Mouse (Mus musculus) adrenal gland (tissue): ENCODE data around the gene Slc13a1.
"Not testable (repeated sequence)": the region's sequence is repeated elsewhere in the genome, so short reads cannot be mapped to it uniquely, and the experiment has no call there.

ENCODE experiments used
- intact Hi-C: fragments of 180-260 bp; cut with DNase I; formaldehyde crosslinking; loops from one replicate; pipeline ENCODE4 v1.15.1; 2025
- long read RNA-seq, 2 experiments: library from polyadenylated mRNA; unstranded; transcript quantifications; one replicate each; pipeline ENCODE4 v2.0.0; 2020; ENCODE audit warnings: borderline replicate concordance in 1 of 2; ENCODE audit not compliant: insufficient replicate concordance in 1 of 2

Gene Slc13a1
- long read RNA-seq, experiment 1 = 0 reads
- long read RNA-seq, experiment 2 = 0 reads

GRCm38 (mm10) chr6:24167734-24168327 is at the start of gene Slc13a1:
TSS of gene Slc13a1 (minus strand) at chr6:24168092.
- intact Hi-C loops = no loop called here

DNA sequence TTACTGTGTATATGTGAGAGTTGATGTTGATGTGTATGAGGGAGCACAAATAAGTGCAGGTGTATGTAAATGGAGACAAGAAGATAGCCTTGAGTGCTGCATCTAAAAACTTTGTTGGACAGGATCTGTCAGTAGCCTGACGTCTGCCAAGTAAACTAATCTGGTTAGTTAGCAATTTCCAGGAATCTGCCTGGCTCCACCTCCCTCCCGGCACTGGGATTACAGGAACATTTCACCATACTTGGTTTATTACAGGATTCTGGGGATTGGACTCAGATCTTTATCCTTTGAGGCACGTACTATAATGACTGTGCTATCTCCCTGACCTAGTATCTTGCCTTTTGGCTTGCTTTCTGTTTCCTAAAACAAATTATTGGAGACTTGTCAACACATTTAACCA is 40.0 kb upstream of the Slc13a1 start:
- intact Hi-C loops = no loop called here

GRCm38 (mm10) chr6:24202226-24202625 is 34.3 kb upstream of the Slc13a1 start:
- intact Hi-C loops = no loop called here

GRCm38 (mm10) chr6:24200644-24201484 is 33.0 kb upstream of the Slc13a1 start:
- intact Hi-C loops = no loop called here

GRCm38 (mm10) chr6:24197501-24198195 is 29.8 kb upstream of the Slc13a1 start:
- intact Hi-C loops = not testable (repeated sequence)

DNA sequence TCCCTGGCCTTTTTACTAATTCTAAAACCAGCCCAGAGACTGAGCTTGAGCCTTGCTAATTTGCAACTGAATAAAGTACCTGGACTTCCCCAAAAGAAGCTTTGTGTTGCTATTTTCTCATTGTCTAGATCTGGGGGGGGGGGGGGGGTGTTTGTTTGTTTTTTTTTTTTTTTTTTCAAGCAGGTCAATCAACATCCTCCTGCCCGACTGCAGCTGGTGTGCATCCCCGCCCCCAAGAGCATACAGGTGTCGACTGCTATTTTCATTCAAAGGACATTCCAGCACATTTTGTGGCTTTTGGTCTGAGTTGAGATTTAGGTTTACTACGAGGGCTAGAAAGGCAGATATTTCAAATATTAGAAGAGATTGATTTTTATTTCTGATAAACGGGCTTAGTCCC is 28.5 kb upstream of the Slc13a1 start:
- intact Hi-C loops = not testable (repeated sequence)

- intact Hi-C loops = no loop called here
These were observed 15.5 kb upstream of the Slc13a1 start for GRCm38 (mm10) chr6:24183439-24183838.

GRCm38 (mm10) chr6:24175393-24175792 is 7.5 kb upstream of the Slc13a1 start:
- intact Hi-C loops = no loop called here

GRCm38 (mm10) chr6:24173951-24174350 is 6.1 kb upstream of the Slc13a1 start:
- intact Hi-C loops = no loop called here

DNA sequence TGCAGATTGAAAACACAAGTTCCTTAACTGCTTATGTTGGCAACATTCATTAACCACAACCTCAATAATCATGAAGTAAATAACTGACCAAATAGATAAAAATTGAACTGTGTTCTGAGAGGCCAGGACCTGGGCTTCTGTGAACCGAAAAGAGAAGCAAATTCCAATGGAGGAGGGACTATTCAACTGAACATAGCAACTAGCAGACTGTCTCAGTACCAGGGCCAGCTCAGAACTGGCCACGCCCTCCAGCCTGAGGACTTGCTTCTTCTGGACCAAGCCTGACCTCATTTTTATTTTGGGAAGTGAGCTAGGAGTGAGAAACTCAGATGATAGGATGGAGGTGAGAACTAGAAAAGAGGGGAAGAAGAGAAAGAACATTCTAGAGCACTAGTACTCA is 4.8 kb upstream of the Slc13a1 start:
- intact Hi-C loops = no loop called here

- intact Hi-C loops = no loop called here
These were observed 1.1 kb downstream of the Slc13a1 start for GRCm38 (mm10) chr6:24166772-24167171.

GRCm38 (mm10) chr6:24165249-24165648 is 2.6 kb downstream of the Slc13a1 start:
- intact Hi-C loops = no loop called here

- intact Hi-C loops = no loop called here
These were observed 8.1 kb downstream of the Slc13a1 start for GRCm38 (mm10) chr6:24159795-24160194.

DNA sequence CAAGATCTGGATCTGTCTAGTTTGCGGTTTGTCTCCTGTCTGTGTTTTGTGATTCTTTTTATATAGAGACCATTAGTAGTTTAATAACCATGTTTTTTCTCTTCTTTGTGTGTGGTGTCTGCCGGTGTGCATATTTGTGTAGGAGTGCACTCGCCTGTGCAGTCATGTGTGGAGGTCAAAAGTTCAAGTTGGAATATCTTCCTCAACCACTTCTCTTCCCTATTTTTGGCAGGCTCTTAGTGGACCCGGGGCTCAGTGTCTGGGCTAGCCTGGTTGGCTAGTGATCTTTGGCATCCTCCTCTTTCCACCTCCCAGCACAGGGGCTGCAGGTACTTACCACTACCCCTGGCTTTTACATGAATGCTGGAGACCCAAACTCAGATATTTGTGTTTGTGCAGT is 13.0 kb downstream of the Slc13a1 start:
- intact Hi-C loops = no loop called here

GRCm38 (mm10) chr6:24132951-24133350 is 34.9 kb downstream of the Slc13a1 start:
- intact Hi-C loops = no loop called here

GRCm38 (mm10) chr6:24122632-24123031 is 45.3 kb downstream of the Slc13a1 start:
- intact Hi-C loops = no loop called here

DNA sequence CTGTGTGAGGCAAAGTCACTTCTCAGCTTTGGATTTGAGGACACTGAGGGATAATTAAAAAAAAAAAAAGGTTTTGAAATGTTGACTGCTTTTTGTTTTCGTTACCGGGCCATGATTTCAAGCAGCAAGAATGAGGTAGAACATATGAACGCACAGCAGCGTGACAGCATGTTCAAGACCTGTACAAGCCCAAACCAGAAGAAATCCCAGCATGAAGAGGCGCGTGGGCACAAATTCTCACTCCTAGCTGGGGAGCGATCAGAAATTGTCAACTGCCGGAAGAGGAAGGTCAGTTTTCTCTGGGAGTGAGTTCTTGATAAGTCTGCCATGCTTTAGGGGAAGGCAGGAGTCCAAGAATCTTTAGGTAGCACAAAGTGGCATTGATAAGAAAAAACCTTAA is 56.3 kb downstream of the Slc13a1 start:
- intact Hi-C loops = no loop called here

- intact Hi-C loops = no loop called here
These were observed 59.4 kb downstream of the Slc13a1 start for GRCm38 (mm10) chr6:24108471-24108870.

DNA sequence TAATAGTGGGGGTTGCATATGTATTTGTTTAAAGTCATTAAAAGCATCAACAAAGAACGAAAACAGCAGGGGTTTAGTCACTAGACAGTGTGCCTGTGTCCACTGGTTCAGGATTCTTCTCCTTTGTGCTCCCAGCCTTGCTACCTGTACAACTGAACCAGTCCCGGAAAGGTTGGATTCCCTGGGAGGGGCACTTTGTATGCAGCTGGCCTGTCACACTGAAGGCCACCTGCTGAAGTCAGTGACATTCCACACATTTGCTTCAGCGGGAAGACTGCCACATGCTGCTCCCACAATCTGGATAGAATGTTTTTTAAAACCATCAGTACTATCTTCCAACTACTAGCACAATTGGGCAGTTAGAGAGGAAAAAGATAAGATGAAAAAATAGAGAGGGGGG is 61.7 kb downstream of the Slc13a1 start:
- intact Hi-C loops = no loop called here

- intact Hi-C loops = no loop called here
These were observed 62.2 kb downstream of the Slc13a1 start for GRCm38 (mm10) chr6:24105681-24106080.

GRCm38 (mm10) chr6:24101281-24101680 is 66.6 kb downstream of the Slc13a1 start:
- intact Hi-C loops = no loop called here

GRCm38 (mm10) chr6:24100705-24101104 is 67.2 kb downstream of the Slc13a1 start:
- intact Hi-C loops = no loop called here
